Mouse (Mus musculus) small intestine, adult 2 months (tissue): ENCODE data around the gene Calcoco1. TPM values are rescaled to one million over a fixed set of nuclear protein-coding genes. Genes with fewer than 3 reads are reported as not detected.

Source experiments
- H3K27ac ChIP-seq: fragments of 200-500 bp; 2 replicates; pipeline ENCODE4 v1.5.1; 2012; ENCODE audit warnings: low read depth, low read length, control low read depth, inconsistent platforms; ENCODE audit not compliant: insufficient read depth
- H3K27me3 ChIP-seq: fragments of 200-500 bp; 2 replicates; pipeline ENCODE4 v1.6.1; 2012; ENCODE audit warnings: mild to moderate bottlenecking, moderate library complexity, low read length, inconsistent platforms; ENCODE audit not compliant: control insufficient read depth, insufficient read depth
- H3K36me3 ChIP-seq: fragments of 200-500 bp; 2 replicates; pipeline ENCODE4 v1.6.1; 2012; ENCODE audit warnings: mild to moderate bottlenecking, low read length, control low read depth, inconsistent platforms; ENCODE audit not compliant: control insufficient read depth, insufficient read depth
- H3K4me1 ChIP-seq: fragments of 200-500 bp; 2 replicates; pipeline ENCODE4 v1.6.1; 2012; ENCODE audit warnings: low read length, inconsistent platforms, mixed read lengths; ENCODE audit not compliant: control insufficient read depth, insufficient read depth, insufficient read length
- H3K4me3 ChIP-seq: fragments of 200-500 bp; 2 replicates; pipeline ENCODE4 v1.5.1; 2012; ENCODE audit warnings: low read depth, mild to moderate bottlenecking, control low read depth, inconsistent platforms, low read length, moderate library complexity
- CTCF ChIP-seq: fragments of 200-500 bp; IDR thresholded peaks from 2 replicates; pipeline ENCODE4 v1.5.1; 2012; ENCODE audit warnings: low read depth, mild to moderate bottlenecking, control low read depth, inconsistent platforms, low read length, moderate library complexity, mixed read lengths; ENCODE audit not compliant: insufficient replicate concordance, insufficient read length; ENCODE audit errors: extremely low read depth
- POLR2A ChIP-seq: fragments of 200-500 bp; IDR thresholded peaks from 2 replicates; pipeline ENCODE4 v1.6.1; 2012; ENCODE audit warnings: low read depth, mild to moderate bottlenecking, control low read depth, inconsistent platforms, low read length, moderate library complexity
- WGBS: fragments of 180-500 bp; shearing (Covaris S2); methylation state at CpG from one replicate; pipeline ENCODE4 v1.1.7; 2018; 5-methylcytosine and 5-hydroxymethylcytosine counted together
- polyA plus RNA-seq: library from polyadenylated mRNA; depleted of rRNA; stranded (reverse); fragments of >200 nt; gene quantifications from 2 replicates; pipeline ENCODE4 v1.2.3, GENCODE M21; 2012

Gene Calcoco1
- polyA plus RNA-seq, 1 experiment = 15.6 TPM

DNA sequence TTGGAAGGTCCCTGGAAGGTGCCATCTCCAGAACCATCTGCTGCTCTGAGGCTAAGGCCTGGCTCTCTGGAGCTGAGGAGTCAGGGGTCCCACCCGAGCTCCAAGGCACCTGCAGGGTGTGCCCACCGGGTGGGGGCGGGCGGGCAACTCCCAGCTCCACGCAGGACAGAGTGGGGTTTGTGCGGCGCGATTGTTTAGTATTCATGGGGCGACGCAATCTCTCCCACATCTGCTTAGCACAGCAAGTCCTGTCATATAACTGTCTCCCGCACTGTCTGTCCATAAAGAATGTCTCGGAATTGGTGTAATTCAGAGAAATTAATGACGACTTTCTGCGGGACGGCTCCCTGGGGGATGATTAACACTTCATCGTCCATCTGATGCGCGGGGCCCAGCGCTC, 15.1 kb upstream of the Calcoco1 start:
- Histone ChIP-seq H3K27me3 (peaks cover 9% of the 10 kb centered on the region; the same call in 1 of the 2 replicates), H3K4me1 (no peaks in the 10 kb centered on the region), H3K36me3 (no peaks in the 10 kb centered on the region), H3K4me3 (no peak overlapping the region), H3K27ac (no peak overlapping the region)
- 86% methylated on average over 19 of the region's 19 CpGs for WGBS
- no peak for TF ChIP-seq POLR2A
- no peak for TF ChIP-seq CTCF

DNA sequence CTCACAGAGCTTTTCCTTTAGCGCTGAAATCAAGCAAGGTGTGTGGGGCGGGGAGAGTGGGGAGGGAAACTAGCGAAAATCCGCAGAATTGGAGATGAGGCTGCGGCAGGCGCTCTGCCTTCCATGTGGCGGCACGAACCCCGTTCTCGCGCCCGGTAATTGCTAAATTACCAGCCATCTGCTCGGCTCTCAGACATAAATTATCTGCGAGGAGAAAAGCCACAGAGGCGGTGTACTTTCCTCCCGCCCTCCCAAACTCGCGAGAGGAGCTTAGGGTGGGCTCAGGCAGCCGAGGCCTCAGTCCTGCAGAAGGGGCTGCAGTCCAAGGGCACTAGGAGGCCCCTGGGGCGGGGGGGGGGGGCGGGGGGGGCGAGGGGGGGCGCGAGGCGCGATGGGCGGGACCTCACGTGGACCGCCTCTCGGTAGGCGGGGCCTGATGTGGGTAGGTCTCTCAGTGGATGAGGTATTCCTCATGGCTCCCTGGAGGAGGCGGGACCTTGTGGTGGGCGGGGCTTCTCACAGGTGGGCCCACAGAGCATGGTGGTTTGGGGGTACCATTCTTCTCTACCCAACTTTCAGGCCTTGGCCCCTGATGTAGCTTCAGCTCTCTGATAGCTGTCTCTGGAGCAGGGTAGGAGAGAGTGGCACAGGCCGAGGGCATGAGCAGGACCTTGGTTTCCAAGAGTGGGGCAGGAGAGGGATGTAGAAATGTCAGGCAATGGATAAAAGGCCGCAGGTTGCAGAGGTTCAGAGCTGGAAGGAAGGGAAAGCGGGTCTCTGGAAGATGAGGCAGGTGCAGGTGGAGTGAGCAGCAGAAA, 14.4 kb upstream of the Calcoco1 start:
- WGBS = 12% methylated on average over 36 of the region's 36 CpGs
- Histone ChIP-seq H3K4me3 (no peak overlapping the region), H3K36me3 (no peaks in the 10 kb centered on the region), H3K27me3 (peaks cover 9% of the 10 kb centered on the region; the same call in 1 of the 2 replicates), H3K4me1 (no peaks in the 10 kb centered on the region), H3K27ac (no peak overlapping the region)
- TF ChIP-seq CTCF = no peak
- TF ChIP-seq POLR2A = no peak

DNA sequence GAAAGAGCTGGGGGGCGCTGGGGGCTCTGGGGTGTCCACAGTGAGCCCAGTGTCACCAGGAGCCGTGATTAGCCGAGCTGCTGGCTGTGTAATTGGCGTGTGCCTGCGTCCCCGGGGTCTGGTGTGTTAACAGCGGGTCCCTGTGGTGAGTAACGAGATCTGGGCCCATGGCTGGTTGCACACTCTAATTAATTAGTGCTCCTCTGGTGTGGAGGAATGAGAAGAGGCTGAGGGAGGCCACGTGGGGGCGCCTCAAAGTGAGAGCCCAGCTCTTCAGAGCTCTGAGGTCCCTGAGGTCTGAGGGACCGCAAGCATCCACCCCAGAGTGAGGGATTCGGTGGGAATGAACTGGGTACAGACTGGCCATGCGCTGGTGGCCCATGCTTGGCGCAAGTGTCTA, 13.1 kb upstream of the Calcoco1 start:
- no peak overlapping the region for H3K27ac ChIP-seq
- 60% methylated on average over 14 of the region's 14 CpGs for WGBS
- H3K36me3 ChIP-seq = no peaks in the 10 kb centered on the region
- TF ChIP-seq CTCF = no peak
- no peak for TF ChIP-seq POLR2A
- no peak overlapping the region for H3K4me3 ChIP-seq
- peaks cover 9% of the 10 kb centered on the region; the same call in 1 of the 2 replicates for H3K27me3 ChIP-seq
- H3K4me1 ChIP-seq = no peaks in the 10 kb centered on the region

DNA sequence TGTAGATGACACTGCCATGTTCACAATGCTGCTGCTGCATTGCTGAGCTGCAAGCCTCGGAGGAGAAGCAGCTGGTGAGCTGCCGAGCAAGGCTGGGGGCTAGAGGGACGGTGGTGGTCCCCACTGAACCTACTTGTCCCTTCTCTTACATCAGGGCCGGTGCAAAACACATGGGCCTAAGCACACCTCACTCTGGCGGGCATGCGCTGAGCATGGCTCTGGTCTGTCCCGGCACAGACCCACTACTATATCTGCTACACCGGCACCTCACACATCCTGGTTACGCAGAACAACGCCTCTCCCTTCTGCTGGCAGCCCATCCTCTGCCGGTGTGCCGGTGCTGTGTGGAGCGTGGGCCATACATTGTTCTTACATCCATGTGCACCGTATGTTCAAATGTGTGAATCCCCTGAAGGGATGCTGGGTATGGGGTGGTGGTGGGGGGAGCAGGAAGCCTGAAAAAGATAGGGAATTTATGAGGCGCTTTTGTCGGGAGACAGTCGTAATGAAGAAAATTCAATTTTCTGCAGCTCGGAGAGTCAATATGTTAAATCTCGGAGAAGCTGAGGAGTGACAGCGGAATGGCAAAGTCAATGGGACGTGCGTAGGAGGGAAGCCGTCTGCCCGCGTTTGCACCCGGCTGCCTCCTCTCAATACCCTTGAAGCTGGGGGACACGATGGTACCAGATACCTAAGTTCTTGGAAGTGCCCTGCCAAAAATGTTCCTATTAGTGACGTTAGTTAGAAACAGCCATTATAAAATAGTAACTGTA, 12.0 kb upstream of the Calcoco1 start:
- H3K4me3 ChIP-seq = no peak overlapping the region
- H3K4me1 ChIP-seq = no peaks in the 10 kb centered on the region
- H3K27ac ChIP-seq = no peak overlapping the region
- H3K36me3 ChIP-seq = no peaks in the 10 kb centered on the region
- TF ChIP-seq CTCF (no peak), POLR2A (no peak)
- 85% methylated on average over 28 of the region's 28 CpGs for WGBS
- peaks cover 9% of the 10 kb centered on the region; the same call in 1 of the 2 replicates for H3K27me3 ChIP-seq

DNA sequence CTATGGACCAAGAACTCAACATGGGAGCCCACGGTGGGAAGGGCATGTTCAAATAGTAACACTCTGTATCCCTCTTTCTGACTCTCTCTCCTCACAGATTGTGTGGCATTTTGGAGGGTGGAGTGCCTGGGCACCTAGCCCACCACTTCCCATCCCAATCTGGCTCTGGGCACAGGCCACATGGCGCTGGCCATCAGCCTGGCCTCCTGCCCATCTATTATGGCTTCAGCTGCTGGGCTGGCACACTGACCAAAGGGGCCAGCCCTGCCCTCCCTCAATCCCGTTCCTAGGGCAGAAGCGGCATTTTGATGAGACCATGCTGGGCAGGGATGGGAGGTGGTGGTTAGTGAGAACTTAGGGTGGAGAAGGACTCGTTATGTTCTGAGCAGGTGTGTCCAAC, 11.3 kb upstream of the Calcoco1 start:
- no peak for TF ChIP-seq CTCF
- TF ChIP-seq POLR2A = no peak
- no peaks in the 10 kb centered on the region for H3K4me1 ChIP-seq
- H3K4me3 ChIP-seq = no peak overlapping the region
- H3K27me3 ChIP-seq = peaks cover 9% of the 10 kb centered on the region; the same call in 1 of the 2 replicates
- 55% methylated on average over 5 of the region's 5 CpGs for WGBS
- H3K36me3 ChIP-seq = no peaks in the 10 kb centered on the region
- H3K27ac ChIP-seq = no peak overlapping the region

DNA sequence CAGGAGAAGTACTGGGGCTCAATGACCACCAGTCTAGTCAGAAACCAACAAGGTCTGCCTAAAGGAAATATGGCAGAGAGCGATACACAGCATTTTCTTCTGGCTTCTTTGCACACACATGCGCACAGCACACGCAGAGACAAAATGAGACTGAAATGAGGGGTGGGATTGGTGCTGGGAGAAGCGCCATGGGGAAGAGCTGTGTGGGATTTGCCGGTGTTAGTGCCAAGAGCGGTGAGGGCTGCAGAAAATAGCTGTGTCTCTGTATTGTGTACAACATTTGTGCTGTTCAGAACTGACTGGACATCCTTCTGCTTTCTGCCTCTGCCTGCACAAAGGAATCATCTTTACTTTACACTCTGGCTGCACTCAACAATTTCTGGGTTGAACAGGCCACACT, 10.4 kb upstream of the Calcoco1 start:
- no peak overlapping the region for H3K4me3 ChIP-seq
- H3K36me3 ChIP-seq = no peaks in the 10 kb centered on the region
- no peak overlapping the region for H3K27ac ChIP-seq
- 93% methylated on average over 6 of the region's 6 CpGs for WGBS
- H3K4me1 ChIP-seq = no peaks in the 10 kb centered on the region
- no peak for TF ChIP-seq POLR2A
- no peak for TF ChIP-seq CTCF
- H3K27me3 ChIP-seq = peaks cover 9% of the 10 kb centered on the region; the same call in 1 of the 2 replicates

DNA sequence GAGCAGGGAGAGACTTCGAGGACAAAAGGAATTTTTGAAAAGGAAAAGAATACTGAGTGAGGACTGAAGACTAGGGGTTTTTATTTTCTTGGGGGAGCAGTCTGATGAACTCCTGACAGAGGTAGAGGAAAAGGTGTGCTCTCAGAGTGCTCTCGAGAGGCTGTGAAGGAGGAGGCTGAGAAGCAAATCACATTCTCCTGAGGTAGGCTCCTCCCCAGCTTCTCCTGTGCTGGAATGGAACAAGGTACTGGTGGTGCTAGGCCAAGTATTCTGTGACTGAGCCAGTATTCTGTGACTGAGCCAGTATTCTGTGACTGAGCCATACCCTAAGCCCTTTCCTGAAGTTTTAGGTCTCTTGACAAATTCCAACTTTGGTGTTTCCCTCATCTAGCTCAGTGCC, 6.0 kb upstream of the Calcoco1 start:
- Histone ChIP-seq H3K36me3 (no peaks in the 10 kb centered on the region), H3K27me3 (no peaks in the 10 kb centered on the region), H3K4me3 (no peak overlapping the region), H3K27ac (no peak overlapping the region), H3K4me1 (no peaks in the 10 kb centered on the region)
- 62% methylated on average over 2 of the region's 2 CpGs for WGBS
- TF ChIP-seq CTCF (no peak), POLR2A (no peak)
